Mouse (Mus musculus) liver, adult 2 months (tissue): ENCODE data around the gene 9130213A22Rik.

Source experiments
- CTCF ChIP-seq: fragments of 200-500 bp; IDR thresholded peaks from 2 replicates; pipeline ENCODE4 v1.5.1; 2011; ENCODE audit warnings: low read depth, low read length, control low read depth
- POLR2A ChIP-seq: fragments of 200-500 bp; IDR thresholded peaks from 2 replicates; pipeline ENCODE4 v1.6.1; 2011; ENCODE audit warnings: low read length, control low read depth; ENCODE audit not compliant: insufficient read depth; ENCODE audit errors: extremely low read depth

DNA sequence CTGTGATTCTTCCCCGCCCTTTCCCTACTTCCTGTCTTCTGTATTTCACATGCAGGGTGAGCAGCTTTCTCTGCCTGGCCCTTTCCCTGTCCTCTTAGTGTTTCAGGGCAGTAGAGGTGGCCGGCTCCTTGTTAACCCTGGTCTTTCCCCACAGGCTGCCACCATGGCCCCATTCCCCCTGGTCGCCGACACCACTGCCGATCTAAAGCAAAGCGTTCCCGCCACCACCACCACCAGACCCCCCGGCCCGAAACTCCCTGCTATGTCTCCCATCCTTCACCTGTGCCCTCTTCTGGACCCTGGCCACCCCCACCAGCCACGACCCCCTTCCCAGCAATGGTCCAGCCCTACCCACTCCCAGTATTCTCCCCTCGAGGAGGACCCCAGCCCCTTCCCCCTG is 16.1 kb downstream of the 9130213A22Rik start:
- TF ChIP-seq CTCF (no peak), POLR2A (no peak)
